ENCODE assay signal across 11 mouse cellular contexts in genomic region chr11:120547469-120547868, GRCm38 (mm10). TPM values are rescaled to one million over a fixed set of nuclear protein-coding genes. Genes with fewer than 3 reads are reported as not detected.
DNase-seq lines count a peak whose midpoint lies in the region; ATAC-seq and TF ChIP-seq lines count a peak whose summit lies in the region.
"Had no signal": no experiment of that assay in that cellular context is flagged by ENCODE, and none has a peak within 500 bp of the region (broad histone marks: within the 10 kb centered on the region; RNA-seq: fewer than 3 reads in every experiment).

No protein-coding gene starts in this region.

- no peak for ATAC-seq in neural tube, embryonic 14.5 days (ENCODE audit: low read depth)

- H3K27me3 ChIP-seq in neural tube, embryonic 14.5 days (ENCODE audit: control insufficient read depth, insufficient read depth, low read length), result no peaks in the 10 kb centered on the region

- 70% methylated on average over 2 of the region's 2 CpGs for WGBS in neural tube, embryonic 14.5 days

- TF ChIP-seq POLR2A in cortical plate, adult 2 months (IDR thresholded peaks at IDR 0.05; ENCODE audit: extremely low read depth, insufficient read depth, low read length), result 0 out of 2 replicates have a peak, but pooled peaks have one; percentile 36

- H3K36me3 ChIP-seq in neural tube, embryonic 14.5 days (ENCODE audit: control insufficient read depth, insufficient read depth, low read length), result peaks cover 18% of the 10 kb centered on the region

- H3K4me2 ChIP-seq in neural tube, embryonic 14.5 days (ENCODE audit: low read depth, low read length), result 0 out of 2 replicates have a peak overlapping the region, but pooled peaks have one; percentile 93

- H3K4me3 ChIP-seq in gastrocnemius, adult 2 months, result peak overlapping the region; percentile 96
- no peak overlapping the region; the same call in 1 of the 2 replicates for H3K4me3 ChIP-seq in cortical plate, adult 2 months (ENCODE audit: insufficient read depth, low read length)
- H3K4me3 ChIP-seq in neural tube, embryonic 14.5 days (ENCODE audit: low read depth, low read length), result no peak overlapping the region

- TF ChIP-seq CTCF in gastrocnemius, adult 2 months (IDR thresholded peaks at IDR 0.05), result peak; percentile 29; the same call in 1 of the 2 replicates
- TF ChIP-seq CTCF in cortical plate, adult 2 months (IDR thresholded peaks at IDR 0.05; ENCODE audit: extremely low read depth, insufficient read depth, low read length), result no peak

- peak overlapping the region; percentile 99 for H3K27ac ChIP-seq in gastrocnemius, adult 2 months
- no peak overlapping the region for H3K27ac ChIP-seq in cortical plate, adult 2 months (ENCODE audit: insufficient read depth, low read length)
- H3K27ac ChIP-seq in neural tube, embryonic 14.5 days (ENCODE audit: low read depth, low read length), result no peak overlapping the region

- no peak for DNase-seq in gastrocnemius, adult 2 months
- DNase-seq in gastrocnemius, postnatal 36 days, result no peak
- DNase-seq in lung, postnatal 10 days, result peak; percentile 58
- DNase-seq in lung, postnatal 25 days (ENCODE audit: low spot score), result no peak
- no peak for DNase-seq in cerebellum, adult 11 months
- no peak for DNase-seq in embryo, embryonic 10.5 days (ENCODE audit: low spot score)
- DNase-seq: cerebellum, adult 9-11 months had no signal

- H3K4me1 ChIP-seq in cortical plate, adult 2 months (ENCODE audit: control insufficient read depth, insufficient read depth, low read length), result peaks cover 11% of the 10 kb centered on the region
- H3K4me1 ChIP-seq in neural tube, embryonic 14.5 days (ENCODE audit: control insufficient read depth, insufficient read depth, low read length), result peaks cover 17% of the 10 kb centered on the region

- intact Hi-C loops in gastrocnemius, adult 2 months (cut with DNase I), result no loop called here
- intact Hi-C loops in gastrocnemius, postnatal 36 days (cut with DNase I), result no loop called here

- H3K9me3 ChIP-seq in neural tube, embryonic 14.5 days (ENCODE audit: control insufficient read depth, low read length), result no peaks in the 10 kb centered on the region

- 0 out of 2 replicates have a peak overlapping the region, but pooled peaks have one; percentile 7 for H3K9ac ChIP-seq in neural tube, embryonic 14.5 days (replicated peaks; ENCODE audit: low read depth, low read length)

RNA-seq across cellular contexts. Expression of gene Mcrip1, which starts 2.1 kb away (rescaled TPM):
- total RNA-seq in gastrocnemius, adult 2 months (2021), result 10 to 100 TPM; 21.7 to 22.1 TPM
- 10 to 100 TPM; 19.9 to 23.8 TPM for total RNA-seq in gastrocnemius, postnatal 36 days (2021)
- polyA plus RNA-seq in cortical plate, adult 2 months (2012; rRNA removed), result 158 and 160 TPM in 2 replicates
- polyA plus RNA-seq in neural tube, embryonic 14.5 days (2014; fragmentation: Nextera tagmentation; extraction: Ambion mirVana), result 248 and 267 TPM in 2 replicates

RNA-seq across cellular contexts. Expression of gene Ppp1r27, which starts 3.5 kb away (rescaled TPM):
- total RNA-seq in gastrocnemius, adult 2 months (2021), result 100 to 1,000 TPM; 188 to 418 TPM
- total RNA-seq in gastrocnemius, postnatal 36 days (2021), result 100 to 1,000 TPM; 153 to 173 TPM
- not detected in 2 replicates for polyA plus RNA-seq in cortical plate, adult 2 months (2012; rRNA removed)
- not detected in 2 replicates for polyA plus RNA-seq in neural tube, embryonic 14.5 days (2014; fragmentation: Nextera tagmentation; extraction: Ambion mirVana)
- total RNA-seq: layer of hippocampus, adult 18-20 months; neutrophil, adult 5-6 weeks had no signal

RNA-seq across cellular contexts. Expression of gene Gcgr, which starts 17.0 kb away (rescaled TPM):
- total RNA-seq in gastrocnemius, adult 2 months (2021), result under 1 TPM in 1 of 2 experiments, not detected in 1; 0.33 TPM
- total RNA-seq in gastrocnemius, postnatal 36 days (2021), result under 1 TPM; 0.18 to 0.25 TPM
- polyA plus RNA-seq in cortical plate, adult 2 months (2012; rRNA removed), result 0.13 TPM in 2 replicates
- polyA plus RNA-seq in neural tube, embryonic 14.5 days (2014; fragmentation: Nextera tagmentation; extraction: Ambion mirVana), result 0.19 and 0.22 TPM in 2 replicates
- total RNA-seq: layer of hippocampus, adult 18-20 months had no signal

RNA-seq across cellular contexts. Expression of gene P4hb, which starts 25.6 kb away (rescaled TPM):
- 100 to 1,000 TPM; 201 to 240 TPM for total RNA-seq in gastrocnemius, adult 2 months (2021)
- total RNA-seq in gastrocnemius, postnatal 36 days (2021), result 100 to 1,000 TPM; 174 to 203 TPM
- polyA plus RNA-seq in cortical plate, adult 2 months (2012; rRNA removed), result 88.9 and 91.2 TPM in 2 replicates
- 248 and 330 TPM in 2 replicates for polyA plus RNA-seq in neural tube, embryonic 14.5 days (2014; fragmentation: Nextera tagmentation; extraction: Ambion mirVana)

RNA-seq across cellular contexts. Expression of gene Arhgdia, which starts 34.0 kb away (rescaled TPM):
- total RNA-seq in gastrocnemius, adult 2 months (2021), result 10 to 100 TPM; 72.1 to 89.6 TPM
- total RNA-seq in gastrocnemius, postnatal 36 days (2021), result 10 to 100 TPM; 73.1 to 77.1 TPM
- 416 and 442 TPM in 2 replicates for polyA plus RNA-seq in cortical plate, adult 2 months (2012; rRNA removed)
- polyA plus RNA-seq in neural tube, embryonic 14.5 days (2014; fragmentation: Nextera tagmentation; extraction: Ambion mirVana), result 419 and 479 TPM in 2 replicates
